Mouse (Mus musculus) v-Abl transformed pro-B cells (cell line): ENCODE measurements around the gene Pcdh7.
"Not testable (repeated sequence)": the region's sequence is repeated elsewhere in the genome, so short reads cannot be mapped to it uniquely, and the experiment has no call there.

Experiments used
- in situ Hi-C, 2 experiments: fragments of 400-800 bp; cut with MboI; formaldehyde crosslinking; loops; one replicate each; pipeline ENCODE4 v1.15.1; 2025; ENCODE audit not compliant: unreplicated experiment in 2 of 2

Pcdh7 gene

GRCm38 (mm10) chr5:58083056-58083455 lies 365.3 kb downstream of the Pcdh7 start:
- in situ Hi-C loops = no loop called here

GRCm38 (mm10) chr5:58083972-58084371 lies 366.2 kb downstream of the Pcdh7 start:
- in situ Hi-C loops = no loop called here

GRCm38 (mm10) chr5:58108665-58109364 lies 391.0 kb downstream of the Pcdh7 start:
- in situ Hi-C loops = no loop called here

- in situ Hi-C loops = no loop called here
These were observed 398.3 kb downstream of the Pcdh7 start for GRCm38 (mm10) chr5:58116096-58116495.

GRCm38 (mm10) chr5:58117896-58118295 lies 400.1 kb downstream of the Pcdh7 start:
- in situ Hi-C loops = no loop called here

GRCm38 (mm10) chr5:58118930-58119611 lies 401.3 kb downstream of the Pcdh7 start:
- in situ Hi-C loops = no loop called here

- in situ Hi-C loops = no loop called here
These were observed 426.1 kb downstream of the Pcdh7 start for GRCm38 (mm10) chr5:58143897-58144296.

GRCm38 (mm10) chr5:58153966-58154365 lies 436.2 kb downstream of the Pcdh7 start:
- in situ Hi-C loops = no loop called here

GRCm38 (mm10) chr5:58172218-58172617 lies 454.5 kb downstream of the Pcdh7 start:
- in situ Hi-C loops = no loop called here

- in situ Hi-C loops = not testable (repeated sequence)
These were observed 456.6 kb downstream of the Pcdh7 start for GRCm38 (mm10) chr5:58174335-58174734.

- in situ Hi-C loops = no loop called here
These were observed 457.8 kb downstream of the Pcdh7 start for GRCm38 (mm10) chr5:58175532-58175931.
